Mouse (Mus musculus) heart, embryonic 14.5 days (tissue): ENCODE data around the gene Hoxa4. TPM values are rescaled to one million over a fixed set of nuclear protein-coding genes. Genes with fewer than 3 reads are reported as not detected.

Experiments used
- ATAC-seq: fragments of 200-750 bp; cut with Nextera tagmentation; 2 replicates; pipeline ENCODE4 v1.8.0; 2017; ENCODE audit warnings: low read depth, moderate TSS enrichment; ENCODE audit not compliant: insufficient number of reproducible peaks, insufficient read depth, low FRiP score
- H3K27ac ChIP-seq, 2 experiments: fragments of 200-500 bp in 1 of 2; fragments of 300-500 bp in 1 of 2; sonication (generic) in 1 of 2; replicated peaks in 1 of 2; 2 replicates each; pipeline ENCODE4 v1.5.1; 2012 to 2014; ENCODE audit warnings: low read depth in 2 of 2, low read length in 2 of 2, control low read depth in 1 of 2, mild to moderate bottlenecking in 1 of 2, mixed read lengths in 1 of 2; ENCODE audit not compliant: control insufficient read depth in 1 of 2, insufficient read depth in 1 of 2
- H3K27me3 ChIP-seq: fragments of 300-500 bp; sonication (generic); 2 replicates; pipeline ENCODE4 v1.6.1; 2014; ENCODE audit warnings: mild to moderate bottlenecking, low read length, control low read depth; ENCODE audit not compliant: control insufficient read depth, insufficient read depth
- H3K36me3 ChIP-seq: fragments of 300-500 bp; sonication (generic); 2 replicates; pipeline ENCODE4 v1.6.1; 2014; ENCODE audit warnings: mild to moderate bottlenecking, control low read depth, low read length, mixed read lengths; ENCODE audit not compliant: control insufficient read depth, insufficient read depth
- H3K4me1 ChIP-seq, 2 experiments: fragments of 200-500 bp in 1 of 2; fragments of 300-500 bp in 1 of 2; sonication (generic) in 1 of 2; 2 replicates each; pipeline ENCODE4 v1.6.1; 2012 to 2014; ENCODE audit warnings: low read length in 2 of 2, control low read depth in 1 of 2, mixed read lengths in 1 of 2; ENCODE audit not compliant: control insufficient read depth in 2 of 2, insufficient read depth in 2 of 2
- H3K4me2 ChIP-seq: fragments of 300-500 bp; sonication (generic); 2 replicates; pipeline ENCODE4 v1.6.1; 2014; ENCODE audit warnings: mild to moderate bottlenecking, low read length
- H3K4me3 ChIP-seq, 2 experiments: fragments of 200-500 bp in 1 of 2; fragments of 300-500 bp in 1 of 2; sonication (generic) in 1 of 2; 2 replicates each; pipeline ENCODE4 v1.5.1; 2012 to 2014; ENCODE audit warnings: low read length in 2 of 2, mild to moderate bottlenecking in 2 of 2, control low read depth in 1 of 2, low read depth in 1 of 2, moderate library complexity in 1 of 2; ENCODE audit not compliant: control insufficient read depth in 1 of 2, insufficient read depth in 1 of 2
- H3K9ac ChIP-seq: fragments of 300-500 bp; sonication (generic); 2 replicates; pipeline ENCODE4 v1.6.1; 2014; ENCODE audit warnings: mild to moderate bottlenecking, low read length
- H3K9me3 ChIP-seq: fragments of 300-500 bp; sonication (generic); 2 replicates; pipeline ENCODE4 v1.6.1; 2016; ENCODE audit warnings: low read length, control low read depth; ENCODE audit not compliant: control insufficient read depth
- WGBS: fragments of 180-500 bp; shearing (Covaris S2); extraction: QIAGEN DNeasy Blood & Tissue Kit; methylation state at CpG from one replicate; pipeline ENCODE4 v1.1.7; 2014; 5-methylcytosine and 5-hydroxymethylcytosine counted together
- polyA plus RNA-seq: library from polyadenylated mRNA; unstranded; fragments of >200 nt; fragmentation: Nextera tagmentation; extraction: Ambion mirVana; gene quantifications from 2 replicates; pipeline ENCODE4 v1.2.1, GENCODE M21; 2014

The Hoxa4 gene
- polyA plus RNA-seq, 1 experiment from 2014 or later, result 0.36 TPM

GRCm38 (mm10) chr6:52171938-52172337 is 19.6 kb downstream of the Hoxa4 start:
- H3K4me2 ChIP-seq, result peak overlapping the region; percentile 52; the same call in 1 of the 2 replicates
- peak overlapping the region in 1 of 2 experiments; percentile 23; a peak in 1 of 4 replicates for H3K4me3 ChIP-seq
- peaks cover 0 to 3% of the 10 kb centered on the region in 2 experiments; a peak in 2 of 4 replicates for H3K4me1 ChIP-seq
- no peaks in the 10 kb centered on the region for H3K36me3 ChIP-seq
- 9% methylated on average over 7 of the region's 7 CpGs for WGBS
- H3K9me3 ChIP-seq, result no peaks in the 10 kb centered on the region
- H3K9ac ChIP-seq, result no peak overlapping the region
- peaks cover 97% of the 10 kb centered on the region for H3K27me3 ChIP-seq
- no peak overlapping the region for H3K27ac ChIP-seq
- ATAC-seq, result no peak

- Histone ChIP-seq H3K4me2 (no peak overlapping the region), H3K4me3 (no peak overlapping the region)
- 9% methylated on average over 4 of the region's 4 CpGs for WGBS
Measured at GRCm38 (mm10) chr6:52171331-52171730, 20.2 kb downstream of the Hoxa4 start.

GRCm38 (mm10) chr6:52170898-52171223 is 20.7 kb downstream of the Hoxa4 start:
- no peaks in the 10 kb centered on the region for H3K36me3 ChIP-seq
- H3K9me3 ChIP-seq, result no peaks in the 10 kb centered on the region
- H3K4me3 ChIP-seq, result no peak overlapping the region
- peak overlapping the region; percentile 19 to 41; a peak in 2 of 4 replicates for H3K27ac ChIP-seq
- WGBS, result 8% methylated on average over 5 of the region's 5 CpGs
- H3K9ac ChIP-seq, result no peak overlapping the region
- H3K4me1 ChIP-seq, result peaks cover 0 to 3% of the 10 kb centered on the region in 2 experiments; a peak in 2 of 4 replicates
- H3K27me3 ChIP-seq, result peaks cover 97% of the 10 kb centered on the region
- 0 out of 2 replicates have a peak overlapping the region, but pooled peaks have one; percentile 7 for H3K4me2 ChIP-seq
- ATAC-seq, result no peak

More at GRCm38 (mm10) chr6:52171331-52171730, 20.2 kb downstream of the Hoxa4 start:
- Histone ChIP-seq H3K27me3 (peaks cover 97% of the 10 kb centered on the region), H3K9me3 (no peaks in the 10 kb centered on the region), H3K36me3 (no peaks in the 10 kb centered on the region), H3K4me1 (peaks cover 0 to 3% of the 10 kb centered on the region in 2 experiments; a peak in 2 of 4 replicates), H3K27ac (no peak overlapping the region; a peak in 1 of 4 replicates), H3K9ac (no peak overlapping the region)
- no peak for ATAC-seq

GRCm38 (mm10) chr6:52170166-52170897 is 21.2 kb downstream of the Hoxa4 start:
- Histone ChIP-seq H3K27ac (peak overlapping the region; percentile 19 to 41; a peak in 2 of 4 replicates), H3K9me3 (no peaks in the 10 kb centered on the region), H3K36me3 (no peaks in the 10 kb centered on the region), H3K27me3 (peaks cover 97% of the 10 kb centered on the region), H3K4me2 (peak overlapping the region; percentile 7; the same call in 1 of the 2 replicates), H3K4me3 (no peak overlapping the region), H3K4me1 (peaks cover 0 to 3% of the 10 kb centered on the region in 2 experiments; a peak in 2 of 4 replicates), H3K9ac (peak overlapping the region; percentile 12; the same call in 1 of the 2 replicates)
- 4% methylated on average over 39 of the region's 40 CpGs for WGBS
- ATAC-seq, result no peak

GRCm38 (mm10) chr6:52169499-52170165 is 21.9 kb downstream of the Hoxa4 start:
- 8% methylated on average over 16 of the region's 16 CpGs for WGBS
- peaks cover 0 to 3% of the 10 kb centered on the region in 2 experiments; a peak in 2 of 4 replicates for H3K4me1 ChIP-seq
- H3K36me3 ChIP-seq, result no peaks in the 10 kb centered on the region
- H3K4me3 ChIP-seq, result no peak overlapping the region
- H3K4me2 ChIP-seq, result peak overlapping the region; percentile 7; the same call in 1 of the 2 replicates
- no peak for ATAC-seq
- H3K9ac ChIP-seq, result peak overlapping the region; percentile 12; the same call in 1 of the 2 replicates
- H3K9me3 ChIP-seq, result no peaks in the 10 kb centered on the region
- H3K27ac ChIP-seq, result 0 out of 4 replicates have a peak overlapping the region, but pooled peaks of 1 of the 2 experiments have one; percentile 41
- H3K27me3 ChIP-seq, result peaks cover 97% of the 10 kb centered on the region

- Histone ChIP-seq H3K4me1 (peaks cover 2 to 3% of the 10 kb centered on the region in 2 experiments; a peak in 2 of 4 replicates), H3K27ac (no peak overlapping the region), H3K9ac (peak overlapping the region; percentile 54; the same call in 1 of the 2 replicates), H3K27me3 (peaks cover 98% of the 10 kb centered on the region), H3K4me3 (no peak overlapping the region), H3K36me3 (no peaks in the 10 kb centered on the region), H3K9me3 (no peaks in the 10 kb centered on the region), H3K4me2 (peak overlapping the region; percentile 29; the same call in 1 of the 2 replicates)
- 5% methylated on average over 42 of the region's 42 CpGs for WGBS
- ATAC-seq, result no peak
Measured at GRCm38 (mm10) chr6:52168191-52169055, 23.1 kb downstream of the Hoxa4 start.

GRCm38 (mm10) chr6:52167736-52168161 is 23.8 kb downstream of the Hoxa4 start:
- Histone ChIP-seq H3K9ac (no peak overlapping the region), H3K4me3 (no peak overlapping the region)

More at GRCm38 (mm10) chr6:52167736-52168161, 23.8 kb downstream of the Hoxa4 start:
- Histone ChIP-seq H3K27ac (no peak overlapping the region; a peak in 1 of 4 replicates), H3K36me3 (no peaks in the 10 kb centered on the region), H3K9me3 (no peaks in the 10 kb centered on the region), H3K4me1 (peaks cover 3 to 4% of the 10 kb centered on the region in 2 experiments; a peak in 2 of 4 replicates), H3K4me2 (peak overlapping the region; percentile 4; the same call in 1 of the 2 replicates), H3K27me3 (peaks cover 98% of the 10 kb centered on the region)
- no peak for ATAC-seq
- 9% methylated on average over 14 of the region's 14 CpGs for WGBS
